Comparison of ENCODE assay signal across 17 mouse cellular contexts in genomic region chr19:56958582-56959021, GRCm38 (mm10). TPM values are rescaled to one million over a fixed set of nuclear protein-coding genes. Genes with fewer than 3 reads are reported as not detected.
A peak's percentile ranks its signal among the peaks of the same experiment; 100 is the strongest.
DNase-seq lines count a peak whose midpoint lies in the region; ATAC-seq and TF ChIP-seq lines count a peak whose summit lies in the region.
"Had no signal": no experiment of that assay in that cellular context is flagged by ENCODE, and none has a peak within 500 bp of the region (broad histone marks: within the 10 kb centered on the region; RNA-seq: fewer than 3 reads in every experiment).

No protein-coding gene starts in this region.

- H3K27ac ChIP-seq in lung, embryonic 16.5 days (ENCODE audit: low read length): peak overlapping the region; percentile 55
- peak overlapping the region; percentile 80 for H3K27ac ChIP-seq in intestine, embryonic 14.5 days (ENCODE audit: low read depth)
- no peak overlapping the region; the same call in 1 of the 2 replicates for H3K27ac ChIP-seq in kidney, adult 2 months (ENCODE audit: insufficient read depth, low read depth, low read length)
- H3K27ac ChIP-seq: heart, embryonic 13.5 days; hindbrain, embryonic 10.5 days had no signal

- no peak overlapping the region for H3K4me2 ChIP-seq in lung, embryonic 16.5 days (ENCODE audit: low read depth, low read length)
- no peak overlapping the region for H3K4me2 ChIP-seq in intestine, embryonic 14.5 days (ENCODE audit: low read length)
- H3K4me2 ChIP-seq: heart, embryonic 13.5 days; liver, embryonic 11.5 days had no signal

- H3K9ac ChIP-seq in lung, embryonic 16.5 days (ENCODE audit: low read length): no peak overlapping the region
- no peak overlapping the region for H3K9ac ChIP-seq in intestine, embryonic 14.5 days (ENCODE audit: low read length)
- H3K9ac ChIP-seq: heart, embryonic 13.5 days had no signal

- no peak overlapping the region for H3K4me3 ChIP-seq in lung, embryonic 16.5 days (ENCODE audit: low read length)
- no peak overlapping the region for H3K4me3 ChIP-seq in lung, adult 2 months (replicated peaks; ENCODE audit: extremely low read depth, low read depth, low read length)
- no peak overlapping the region for H3K4me3 ChIP-seq in intestine, embryonic 14.5 days (ENCODE audit: low read depth, low read length)
- H3K4me3 ChIP-seq in kidney, adult 2 months (ENCODE audit: insufficient read depth, low read depth, low read length): no peak overlapping the region
- H3K4me3 ChIP-seq: erythroblast, embryonic 14.5 days; heart, embryonic 13.5 days; hindbrain, embryonic 10.5 days had no signal

- H3K4me1 ChIP-seq in lung, embryonic 16.5 days (replicated peaks; ENCODE audit: control insufficient read depth, insufficient read depth, low read length): peaks cover 28% of the 10 kb centered on the region
- H3K4me1 ChIP-seq in lung, adult 2 months (ENCODE audit: control insufficient read depth, insufficient read depth, low read length): 0 out of 2 replicates have a peak, but pooled peaks cover 3% of the 10 kb centered on the region
- H3K4me1 ChIP-seq in intestine, embryonic 14.5 days (replicated peaks; ENCODE audit: control insufficient read depth, insufficient read depth, low read length): peaks cover 43% of the 10 kb centered on the region
- peaks cover 16% of the 10 kb centered on the region; the same call in 1 of the 2 replicates for H3K4me1 ChIP-seq in kidney, adult 2 months (ENCODE audit: control insufficient read depth, insufficient read depth, low read length)

- no peak for TF ChIP-seq POLR2A in lung, adult 2 months (IDR thresholded peaks at IDR 0.05; ENCODE audit: borderline replicate concordance, extremely low read depth, low read depth, low read length)
- no peak for TF ChIP-seq POLR2A in kidney, adult 2 months (IDR thresholded peaks at IDR 0.05; ENCODE audit: low read depth, low read length)

- H3K9me3 ChIP-seq in lung, embryonic 16.5 days (ENCODE audit: control insufficient read depth, low read length): no peaks in the 10 kb centered on the region
- H3K9me3 ChIP-seq in intestine, embryonic 14.5 days (ENCODE audit: control insufficient read depth, low read length): no peaks in the 10 kb centered on the region
- H3K9me3 ChIP-seq: G1E; heart, embryonic 13.5 days; hindbrain, embryonic 10.5 days had no signal

- ATAC-seq in lung, embryonic 16.5 days (ENCODE audit: low read depth): peak; percentile 55
- ATAC-seq in intestine, embryonic 14.5 days (replicated peaks; ENCODE audit: low FRiP score, low TSS enrichment, low read depth): peak; percentile 76

- H3K36me3 ChIP-seq in lung, embryonic 16.5 days (ENCODE audit: control insufficient read depth, insufficient read depth, low read length): no peaks in the 10 kb centered on the region
- no peaks in the 10 kb centered on the region for H3K36me3 ChIP-seq in intestine, embryonic 14.5 days (ENCODE audit: control insufficient read depth, insufficient read depth, low read length)
- H3K36me3 ChIP-seq in kidney, adult 2 months (ENCODE audit: control insufficient read depth, insufficient read depth, low read length): no peaks in the 10 kb centered on the region
- H3K36me3 ChIP-seq: G1E; heart, embryonic 13.5 days; hindbrain, embryonic 10.5 days had no signal

- 22% methylated on average over 6 of the region's 6 CpGs for WGBS in lung, embryonic 16.5 days
- 51% methylated on average over 6 of the region's 6 CpGs for WGBS in lung, adult 2 months
- 15% methylated on average over 6 of the region's 6 CpGs for WGBS in intestine, embryonic 14.5 days
- 53% methylated on average over 6 of the region's 6 CpGs for WGBS in kidney, adult 2 months

- DNase-seq in lung, adult 2 months: no peak
- DNase-seq in intestine, embryonic 14.5 days (ENCODE audit: low spot score): peak; percentile 62
- DNase-seq in kidney, adult 2 months: peak; percentile 91
- DNase-seq in kidney, postnatal 36 days: peak; percentile 72 to 88
- no peak for DNase-seq in spleen, postnatal 4 days (ENCODE audit: low spot score in 2 of 2)
- DNase-seq in left cerebral cortex, adult 18-20 months (ENCODE audit: low spot score in 2 of 2): no peak
- no peak for DNase-seq in heart, adult 11 months
- DNase-seq: adrenal gland, postnatal 10 days; cerebellum, postnatal 10 days; gastrocnemius, postnatal 36 days; thymus, adult 18-20 months had no signal

- TF ChIP-seq CTCF in lung, adult 2 months (IDR thresholded peaks at IDR 0.05; ENCODE audit: insufficient read depth, low read length): no peak
- no peak for TF ChIP-seq CTCF in kidney, adult 2 months (conservative IDR thresholded peaks at IDR 0.05; ENCODE audit: insufficient read depth, insufficient read length, low read depth, low read length)

- no peaks in the 10 kb centered on the region for H3K27me3 ChIP-seq in lung, embryonic 16.5 days (ENCODE audit: control insufficient read depth, insufficient read depth, low read depth, low read length)
- no peaks in the 10 kb centered on the region for H3K27me3 ChIP-seq in intestine, embryonic 14.5 days (replicated peaks; ENCODE audit: control insufficient read depth, insufficient read depth, low read length)
- no peaks in the 10 kb centered on the region for H3K27me3 ChIP-seq in kidney, adult 2 months (replicated peaks; ENCODE audit: control insufficient read depth, insufficient read depth, low read length)
- H3K27me3 ChIP-seq: heart, embryonic 13.5 days had no signal

RNA-seq across cellular contexts. Expression of gene Afap1l2, which starts 49.4 kb away (rescaled TPM):
- 29.0 and 31.3 TPM in 2 replicates for polyA plus RNA-seq in lung, embryonic 16.5 days (2015; fragmentation: Nextera tagmentation; extraction: Ambion mirVana)
- polyA plus RNA-seq in lung, adult 2 months (2012; rRNA removed): 7.0 and 10.0 TPM in 2 replicates
- polyA plus RNA-seq in intestine, embryonic 14.5 days (2014; fragmentation: Nextera tagmentation; extraction: Ambion mirVana): 21.0 and 24.1 TPM in 2 replicates
- 9.2 and 10.1 TPM in 2 replicates for polyA plus RNA-seq in kidney, adult 2 months (2012; rRNA removed)
- 1 to 10 TPM; 7.5 to 8.0 TPM for total RNA-seq in left cerebral cortex, adult 18-20 months (2021)
- polyA plus RNA-seq: erythroblast, embryonic 14.5 days; G1E had no signal

Comparison
In these comparisons a context has a peak if more than half of its experiments do, and no peak if none do; other contexts are left out.
1. DNase-seq: peak in intestine, embryonic 14.5 days (single experiment), kidney, adult 2 months (single experiment) and kidney, postnatal 36 days (2 of 2); none in lung, adult 2 months (single experiment), spleen, postnatal 4 days (0 of 2), left cerebral cortex, adult 18-20 months (0 of 2) and heart, adult 11 months (single experiment).